Mouse (Mus musculus): ENCODE measurements around the gene Gm21778. TPM values are rescaled to one million over a fixed set of nuclear protein-coding genes. Genes with fewer than 3 reads are reported as not detected.
"Not testable (repeated sequence)": the region's sequence is repeated elsewhere in the genome, so short reads cannot be mapped to it uniquely, and the experiment has no call there.

Gene Gm21778
- total RNA-seq (2021) (not detected), polyA plus RNA-seq (2012; rRNA removed) (not detected in 2 replicates)
- long read RNA-seq: 0 reads

DNA sequence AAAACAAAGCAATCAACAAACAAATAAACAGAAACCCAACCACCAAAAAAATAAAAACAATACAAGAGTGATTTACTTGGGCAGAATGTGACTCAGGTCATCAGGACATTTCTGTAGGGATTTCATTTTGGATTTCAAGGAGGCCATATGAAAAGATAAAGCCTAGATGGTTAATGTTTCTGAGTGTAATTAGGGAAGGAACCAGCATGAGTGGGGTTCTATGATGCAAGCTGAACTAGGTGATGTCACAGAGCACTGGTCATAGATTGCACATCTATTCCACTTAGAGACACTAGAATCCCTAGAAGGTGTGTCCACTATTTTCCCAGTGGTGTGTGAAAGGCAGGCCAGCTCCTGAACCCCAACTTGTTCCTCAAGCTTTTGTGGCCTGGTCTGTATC lies at the start of gene Gm21778:
Gene Gm21778 (plus strand): TSS at position 301 of the 400 bp plus-strand sequence.
- H3K27ac ChIP-seq; H3K9ac ChIP-seq (ENCODE audit: low read depth, low read length); H3K79me2 ChIP-seq (replicated peaks; ENCODE audit: control insufficient read depth, insufficient read depth, low read length); intact Hi-C loops (cut with DNase I); H3K27me3 ChIP-seq (ENCODE audit: control insufficient read depth, insufficient read depth, low read length); H3K4me1 ChIP-seq (ENCODE audit: control insufficient read depth, insufficient read depth, low read length); H3K4me3 ChIP-seq; H3K36me3 ChIP-seq (ENCODE audit: control insufficient read depth, insufficient read depth, low read length); DNase-seq: not testable (repeated sequence)

Other genes with a start within 250 kb of the Gm21778 start
- gene Gm20914, start 216.5 kb upstream of the Gm21778 start, total RNA-seq (2021): not detected
- not detected in 2 replicates for gene Gm20914, start 216.5 kb upstream of the Gm21778 start, polyA plus RNA-seq (2012; rRNA removed)
- not detected for gene Gm28171, start 149.1 kb upstream of the Gm21778 start, total RNA-seq (2021)
- not detected in 2 replicates for gene Gm28171, start 149.1 kb upstream of the Gm21778 start, polyA plus RNA-seq (2012; rRNA removed)